Mouse (Mus musculus): ENCODE data around the gene Gm3383. TPM values are rescaled to one million over a fixed set of nuclear protein-coding genes. Genes with fewer than 3 reads are reported as not detected.
"Not testable (repeated sequence)": the region's sequence is repeated elsewhere in the genome, so short reads cannot be mapped to it uniquely, and the experiment has no call there.

The Gm3383 gene
- 5.9 and 6.6 TPM in 2 replicates for polyA plus RNA-seq (2012; rRNA removed)

DNA sequence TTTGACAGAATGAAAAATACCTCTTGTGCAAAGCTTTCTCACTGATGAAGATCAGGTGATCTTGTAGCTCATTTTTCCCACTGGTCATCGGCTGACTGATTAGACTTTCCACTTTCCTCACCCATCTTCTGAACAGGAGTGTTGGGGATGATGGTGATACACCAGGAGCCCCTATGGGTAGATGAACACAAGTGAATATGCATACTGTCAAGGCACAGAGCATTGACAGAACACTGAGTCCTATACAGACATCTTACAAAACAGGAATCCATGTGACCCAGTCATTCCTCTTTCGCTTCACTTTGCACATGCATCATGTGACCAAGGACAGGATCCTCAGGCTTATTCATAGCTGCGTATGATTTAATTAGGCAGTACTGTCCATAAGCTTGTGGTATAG is at the start of gene Gm3383:
TSS of gene Gm3383 (minus strand) at position 101 of the 400 bp plus-strand sequence.
- not testable (repeated sequence) for DNase-seq (ENCODE audit: low read depth)

DNA sequence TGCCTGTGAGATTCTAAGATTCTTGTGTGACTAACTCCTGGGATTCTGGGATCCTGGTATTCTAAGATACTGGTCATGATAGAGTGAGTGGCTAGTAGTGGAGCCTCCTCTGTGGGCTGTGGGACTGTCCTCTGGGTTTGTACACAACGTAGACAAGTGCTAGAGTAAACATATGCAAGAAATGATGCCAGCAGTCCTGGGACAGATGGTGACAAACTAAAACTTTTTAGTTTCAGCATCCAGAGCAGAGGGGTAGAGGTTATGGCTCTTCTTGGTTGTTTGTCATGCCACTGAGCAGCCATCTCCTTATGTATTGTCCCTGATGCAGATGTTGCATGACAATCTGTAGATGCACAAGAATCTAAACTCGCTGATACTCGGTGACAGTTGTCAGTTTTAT is 48.1 kb upstream of the Gm3383 start:
- DNase-seq (ENCODE audit: low read depth): not testable (repeated sequence)

DNA sequence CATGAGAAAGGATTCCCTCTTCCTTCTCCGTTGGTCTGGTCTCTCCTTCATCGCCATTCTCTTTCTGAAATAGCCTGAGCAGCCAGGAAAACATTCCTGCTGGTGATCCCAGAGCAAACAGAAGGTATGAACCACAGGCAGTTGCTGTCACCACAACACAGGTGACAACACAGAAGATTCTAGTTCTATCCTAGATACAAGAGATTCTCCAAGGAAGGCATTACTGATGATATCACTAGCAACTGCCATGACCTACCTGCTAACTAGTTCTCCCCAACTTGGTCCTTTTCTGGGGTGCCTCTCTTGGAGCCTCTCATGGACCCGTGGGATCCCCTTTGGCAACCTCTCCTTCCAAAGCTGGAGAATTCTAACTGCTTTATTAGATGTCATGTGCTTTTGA is 22.4 kb upstream of the Gm3383 start, which contains the start of gene Gm3424:
TSS of gene Gm3424 (minus strand) at position 101 of the 400 bp plus-strand sequence.
- not testable (repeated sequence) for DNase-seq (ENCODE audit: low read depth)

DNA sequence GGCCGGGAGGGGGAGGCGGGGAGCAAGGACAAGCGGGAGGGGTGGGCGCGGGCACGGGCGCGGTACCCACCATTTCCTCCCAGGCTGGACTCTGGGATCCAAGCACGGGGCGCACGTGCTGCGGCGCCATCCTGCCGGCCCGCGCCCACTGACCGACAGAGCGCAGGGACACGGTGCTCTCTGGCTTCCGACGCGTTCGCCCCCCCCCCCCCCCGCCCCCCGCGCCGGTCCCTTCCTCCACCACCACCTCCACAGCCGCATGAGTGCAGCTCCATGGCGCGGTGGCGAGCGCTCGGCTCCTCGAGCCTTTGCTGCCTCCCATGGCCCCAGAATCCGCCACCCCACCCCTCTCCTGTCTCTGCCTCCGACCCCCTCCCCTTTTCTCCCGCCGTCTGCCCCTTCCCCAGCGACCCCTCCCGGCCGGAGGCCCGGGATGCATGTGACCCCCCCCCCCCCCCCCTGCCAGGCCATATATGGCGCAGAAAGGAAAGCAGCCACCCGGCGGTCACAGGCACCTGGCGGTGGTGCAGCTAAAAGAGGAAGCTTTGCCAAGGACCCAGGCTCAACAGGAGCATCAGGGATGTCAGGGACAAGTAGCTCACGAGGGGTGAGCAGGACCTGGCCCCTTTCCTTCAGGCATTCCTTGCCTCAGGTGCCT is 5.0 kb upstream of the Gm3383 start:
- DNase-seq (ENCODE audit: low read depth): not testable (repeated sequence)

DNA sequence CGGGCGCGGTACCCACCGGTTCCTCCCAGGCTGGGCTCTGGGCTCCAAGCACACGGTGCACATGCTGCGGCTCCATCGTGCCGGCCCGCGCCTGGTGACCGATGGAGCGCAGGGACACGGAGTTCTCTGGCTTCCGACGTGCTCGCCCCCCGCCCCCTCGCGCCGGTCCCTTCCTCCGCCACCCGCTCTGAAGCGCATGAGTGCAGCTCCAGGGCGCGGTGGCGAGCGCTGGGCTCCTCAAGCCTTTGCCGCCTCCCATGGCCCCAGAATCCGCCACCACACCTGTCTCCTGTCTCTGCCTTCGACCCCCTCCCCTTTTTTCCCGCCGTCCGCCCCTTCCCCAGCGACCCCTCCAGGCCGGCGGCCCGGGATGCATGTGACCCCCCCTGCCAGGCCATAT is 66.3 kb downstream of the Gm3383 start, which contains the start of gene Gm3373:
TSS of gene Gm3373 (minus strand) at position 101 of the 400 bp plus-strand sequence.
- DNase-seq (ENCODE audit: low read depth): not testable (repeated sequence)

DNA sequence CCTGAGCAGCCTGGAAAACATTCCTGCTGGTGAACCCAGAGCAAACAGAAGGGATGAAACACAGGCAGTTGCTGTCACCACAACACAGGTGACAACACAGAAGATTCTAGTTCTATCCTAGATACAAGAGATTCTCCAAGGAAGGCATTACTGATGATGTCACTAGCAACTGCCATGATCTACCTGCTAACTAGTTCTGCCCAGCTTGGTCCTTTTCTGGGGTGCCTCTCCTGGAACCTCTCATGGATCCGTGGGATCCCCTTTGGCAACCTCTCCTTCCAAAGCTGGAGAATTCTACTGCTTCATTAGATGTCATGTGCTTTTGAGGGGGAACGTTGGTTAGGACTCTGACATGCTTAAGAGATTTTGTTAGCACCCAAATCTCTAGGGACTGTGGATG is 120.4 kb downstream of the Gm3383 start, which contains the start of gene Gm9603:
TSS of gene Gm9603 (minus strand) at position 101 of the 400 bp plus-strand sequence.
- DNase-seq (ENCODE audit: low read depth): not testable (repeated sequence)

DNA sequence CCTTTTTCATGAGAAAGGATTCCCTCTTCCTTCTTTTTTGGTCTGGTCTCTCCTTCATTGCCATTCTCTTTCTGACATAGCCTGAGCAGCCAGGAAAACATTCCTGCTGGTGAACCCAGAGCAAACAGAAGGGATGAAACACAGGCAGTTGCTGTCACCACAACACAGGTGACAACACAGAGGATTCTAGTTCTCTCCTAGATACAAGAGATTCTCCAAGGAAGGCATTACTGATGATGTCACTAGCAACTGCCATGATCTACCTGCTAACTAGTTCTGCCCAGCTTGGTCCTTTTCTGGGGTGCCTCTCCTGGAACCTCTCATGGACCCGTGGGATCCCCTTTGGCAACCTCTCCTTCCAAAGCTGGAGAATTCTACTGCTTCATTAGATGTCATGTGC is 174.9 kb downstream of the Gm3383 start, which contains the start of gene Gm8265:
TSS of gene Gm8265 (minus strand) at position 101 of the 400 bp plus-strand sequence.
- DNase-seq (ENCODE audit: low read depth): not testable (repeated sequence)

Other genes with a start within 250 kb of the Gm3383 start
- not detected in 2 replicates for gene Gm8265, start 175.0 kb downstream of the Gm3383 start, polyA plus RNA-seq (2012; rRNA removed)
- not detected in 2 replicates for gene Gm9603, start 120.5 kb downstream of the Gm3383 start, polyA plus RNA-seq (2012; rRNA removed)
- gene Gm3373, start 66.4 kb downstream of the Gm3383 start, polyA plus RNA-seq (2012; rRNA removed): 1.2 and 2.6 TPM in 2 replicates
- gene Gm3424, start 22.3 kb upstream of the Gm3383 start, polyA plus RNA-seq (2012; rRNA removed): not detected in 2 replicates
- gene Gm8237, start 72.4 kb upstream of the Gm3383 start, polyA plus RNA-seq (2012; rRNA removed): 0.74 and 1.2 TPM in 2 replicates
- 2.1 and 2.8 TPM in 2 replicates for gene Gm3248, start 153.8 kb upstream of the Gm3383 start, polyA plus RNA-seq (2012; rRNA removed)
- gene Gm3453, start 171.2 kb upstream of the Gm3383 start, polyA plus RNA-seq (2012; rRNA removed): not detected in 2 replicates